Mouse (Mus musculus) liver, postnatal 0 days (tissue): ENCODE measurements around the gene Noxo1.

Source experiments
- CTCF ChIP-seq: sonication (generic); IDR thresholded peaks from 2 replicates; pipeline ENCODE4 v1.5.1; 2016; ENCODE audit warnings: antibody characterized with exemption, low read depth
- EP300 ChIP-seq: IDR thresholded peaks from 2 replicates; pipeline ENCODE4 v1.6.1; 2016; ENCODE audit warnings: antibody characterized with exemption, low read depth, mild to moderate bottlenecking

GRCm38 (mm10) chr17:24723881-24724180 lies 27.8 kb downstream of the Noxo1 start:
- TF ChIP-seq CTCF, result no peak
- TF ChIP-seq EP300, result no peak; the same call in 1 of the 2 replicates
